Comparison of ENCODE assay signal across 10 mouse cellular contexts in the genomic region with DNA sequence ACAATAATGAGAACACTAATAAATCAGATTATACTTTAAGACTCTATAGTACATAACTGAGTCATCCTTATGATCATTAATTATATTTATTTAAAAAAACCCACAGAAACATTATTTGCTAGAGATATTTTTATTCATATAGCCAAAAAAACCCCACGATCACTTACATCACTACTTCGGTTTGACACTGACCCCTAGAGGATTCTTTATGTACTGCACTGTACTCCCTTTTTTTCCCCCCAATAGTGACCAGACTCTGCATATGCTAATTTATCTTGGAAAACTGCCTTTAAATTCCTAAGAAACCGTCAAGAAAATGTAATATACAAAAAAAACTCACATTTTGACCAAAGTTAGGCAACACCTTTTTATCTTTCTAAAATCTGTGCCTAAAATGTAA.
A peak's percentile ranks its signal among the peaks of the same experiment; 100 is the strongest.
DNase-seq lines count a peak whose midpoint lies in the region; ATAC-seq lines count a peak whose summit lies in the region.
"Had no signal": no experiment of that assay in that cellular context is flagged by ENCODE, and none has a peak within 500 bp of the region (broad histone marks: within the 10 kb centered on the region; RNA-seq: fewer than 3 reads in every experiment).

No protein-coding gene starts in this region.

- no peak overlapping the region for H3K4me3 ChIP-seq in midbrain, embryonic 14.5 days (replicated peaks; ENCODE audit: low read depth, low read length)
- H3K4me3 ChIP-seq in midbrain, embryonic 16.5 days (ENCODE audit: low read depth, low read length) = no peak overlapping the region
- H3K4me3 ChIP-seq in heart, embryonic 12.5 days = no peak overlapping the region
- H3K4me3 ChIP-seq: stomach, embryonic 15.5 days had no signal

- H3K27me3 ChIP-seq in midbrain, embryonic 14.5 days (ENCODE audit: control insufficient read depth, insufficient read depth, low read length) = no peaks in the 10 kb centered on the region
- H3K27me3 ChIP-seq in midbrain, embryonic 16.5 days (ENCODE audit: control insufficient read depth, insufficient read depth, low read depth, low read length) = no peaks in the 10 kb centered on the region
- H3K27me3 ChIP-seq in heart, embryonic 12.5 days (replicated peaks) = no peaks in the 10 kb centered on the region
- H3K27me3 ChIP-seq: stomach, embryonic 15.5 days had no signal

- H3K4me1 ChIP-seq in midbrain, embryonic 14.5 days (ENCODE audit: control insufficient read depth, insufficient read depth, low read length) = no peaks in the 10 kb centered on the region
- no peaks in the 10 kb centered on the region for H3K4me1 ChIP-seq in midbrain, embryonic 16.5 days (ENCODE audit: control insufficient read depth, insufficient read depth, low read length)
- H3K4me1 ChIP-seq in heart, embryonic 12.5 days (replicated peaks) = no peaks in the 10 kb centered on the region
- H3K4me1 ChIP-seq: stomach, embryonic 15.5 days had no signal

- DNase-seq in frontal cortex, postnatal 36 days (ENCODE audit: low spot score in 2 of 2) = no peak
- peak; percentile 82 for DNase-seq in midbrain, embryonic 14.5 days
- peak; percentile 18 for DNase-seq in fibroblast of lung, adult 2 months (ENCODE audit: low read depth)
- DNase-seq in thymus, postnatal 4 days = no peak
- DNase-seq in thymus, adult 18-20 months = no peak
- DNase-seq: layer of hippocampus, postnatal 36 days had no signal

- ATAC-seq in frontal cortex, adult (ENCODE audit: low TSS enrichment) = peak; percentile 55; the same call in 1 of the 2 replicates
- no peak for ATAC-seq in midbrain, embryonic 14.5 days (ENCODE audit: low FRiP score, low TSS enrichment)
- no peak for ATAC-seq in midbrain, embryonic 16.5 days
- no peak for ATAC-seq in heart, embryonic 12.5 days (ENCODE audit: insufficient number of reproducible peaks, low FRiP score)

- H3K9me3 ChIP-seq in midbrain, embryonic 14.5 days (ENCODE audit: control insufficient read depth, low read length) = no peaks in the 10 kb centered on the region
- H3K9me3 ChIP-seq in midbrain, embryonic 16.5 days (replicated peaks; ENCODE audit: control insufficient read depth, low read length, poor library complexity, severe bottlenecking) = no peaks in the 10 kb centered on the region
- H3K9me3 ChIP-seq in heart, embryonic 12.5 days (replicated peaks) = no peaks in the 10 kb centered on the region
- H3K9me3 ChIP-seq: stomach, embryonic 15.5 days had no signal

- H3K27ac ChIP-seq in midbrain, embryonic 14.5 days (replicated peaks; ENCODE audit: low read depth, low read length) = no peak overlapping the region
- no peak overlapping the region for H3K27ac ChIP-seq in midbrain, embryonic 16.5 days (ENCODE audit: low read length)
- no peak overlapping the region for H3K27ac ChIP-seq in heart, embryonic 12.5 days (ENCODE audit: poor library complexity, severe bottlenecking)
- H3K27ac ChIP-seq: stomach, embryonic 15.5 days had no signal

- H3K36me3 ChIP-seq in midbrain, embryonic 14.5 days (ENCODE audit: control insufficient read depth, insufficient read depth, low read length) = peaks cover 72% of the 10 kb centered on the region
- H3K36me3 ChIP-seq in midbrain, embryonic 16.5 days (ENCODE audit: control insufficient read depth, insufficient read depth, low read length) = peaks cover 26% of the 10 kb centered on the region
- H3K36me3 ChIP-seq in heart, embryonic 12.5 days = no peaks in the 10 kb centered on the region
- H3K36me3 ChIP-seq: stomach, embryonic 15.5 days had no signal

- no peak overlapping the region for H3K9ac ChIP-seq in midbrain, embryonic 14.5 days (replicated peaks; ENCODE audit: low read length)
- H3K9ac ChIP-seq in midbrain, embryonic 16.5 days (ENCODE audit: low read depth, low read length) = no peak overlapping the region
- H3K9ac ChIP-seq in heart, embryonic 12.5 days = no peak overlapping the region
- H3K9ac ChIP-seq: stomach, embryonic 15.5 days had no signal

- WGBS in midbrain, embryonic 14.5 days = 18% methylated on average over 3 of the region's 3 CpGs
- WGBS in midbrain, embryonic 16.5 days = 15% methylated on average over 3 of the region's 3 CpGs
- WGBS in heart, embryonic 12.5 days = 24% methylated on average over 3 of the region's 3 CpGs

- no peak overlapping the region for H3K4me2 ChIP-seq in midbrain, embryonic 14.5 days (ENCODE audit: low read length)
- no peak overlapping the region for H3K4me2 ChIP-seq in midbrain, embryonic 16.5 days (ENCODE audit: low read length)
- H3K4me2 ChIP-seq in heart, embryonic 12.5 days = no peak overlapping the region
- H3K4me2 ChIP-seq: stomach, embryonic 15.5 days had no signal

Comparison
In these comparisons a context has a peak if more than half of its experiments do, and no peak if none do; other contexts are left out.
1. DNase-seq: peak in midbrain, embryonic 14.5 days (single experiment) and fibroblast of lung, adult 2 months (single experiment); none in frontal cortex, postnatal 36 days (0 of 2), thymus, postnatal 4 days (single experiment) and thymus, adult 18-20 months (0 of 2).